Mouse (Mus musculus): Measurements from ENCODE around the gene Pafah1b3. TPM values are rescaled to one million over a fixed set of nuclear protein-coding genes. Genes with fewer than 3 reads are reported as not detected.

Gene Pafah1b3
- polyA plus RNA-seq, 1 experiment from 2014 or later: 91.9 TPM

DNA sequence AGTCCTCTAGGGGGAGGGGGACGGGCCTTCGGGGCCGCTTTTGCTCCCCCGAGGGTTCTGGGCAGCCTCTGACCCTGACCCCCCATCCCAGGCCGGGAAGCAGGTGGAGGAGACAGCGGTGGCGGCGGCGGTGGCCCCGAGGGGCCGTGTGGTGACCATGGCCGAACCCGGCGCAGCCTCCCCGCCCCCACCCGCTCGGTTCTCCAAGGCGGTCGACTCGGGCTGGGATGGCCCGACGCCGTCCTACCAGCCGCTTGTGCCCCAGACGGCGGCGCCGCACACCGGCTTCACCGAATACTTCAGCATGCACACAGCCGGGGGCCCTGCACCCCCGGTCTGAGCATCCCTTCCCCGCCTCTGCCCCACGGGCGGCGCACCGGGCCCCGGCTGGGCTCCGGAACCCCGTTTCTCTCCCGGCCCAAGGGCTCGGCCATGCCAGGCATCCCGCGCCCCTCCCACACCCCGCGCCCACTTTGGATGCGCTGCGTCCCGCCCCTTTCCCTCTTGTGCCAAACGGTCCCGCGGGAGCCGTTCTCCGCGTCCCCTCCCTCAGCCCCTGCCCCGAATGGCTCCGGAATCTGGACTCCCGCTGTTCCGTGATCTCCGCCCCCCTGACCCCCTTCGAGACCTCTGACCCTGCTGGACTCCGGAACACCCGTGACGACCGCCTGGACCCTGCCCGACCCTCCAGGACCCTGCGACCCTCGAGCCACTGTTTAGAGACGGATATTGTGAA, 17.7 kb upstream of the Pafah1b3 start:
- Histone ChIP-seq H3K27me3 (replicated peaks; ENCODE audit: control insufficient read depth, insufficient read depth, low read length) (peaks cover 48% of the 10 kb centered on the region), H3K4me1 (replicated peaks; ENCODE audit: control insufficient read depth, insufficient read depth, low read length) (0 out of 2 replicates have a peak, but pooled peaks cover 4% of the 10 kb centered on the region), H3K27ac (ENCODE audit: low read depth, low read length) (no peak overlapping the region), H3K4me2 (replicated peaks; ENCODE audit: low read depth) (peak overlapping the region; percentile 89), H3K4me3 (ENCODE audit: low read depth, low read length) (peak overlapping the region; percentile 70), H3K36me3 (ENCODE audit: control insufficient read depth, insufficient read depth) (no peaks in the 10 kb centered on the region), H3K9me3 (ENCODE audit: control insufficient read depth) (no peaks in the 10 kb centered on the region), H3K9ac (ENCODE audit: low read depth, low read length) (no peak overlapping the region)
- ATAC-seq: no peak
- TF ChIP-seq CTCF (IDR thresholded peaks at IDR 0.05; ENCODE audit: low read depth): no peak
- WGBS: 1% methylated on average over 67 of the region's 69 CpGs

DNA sequence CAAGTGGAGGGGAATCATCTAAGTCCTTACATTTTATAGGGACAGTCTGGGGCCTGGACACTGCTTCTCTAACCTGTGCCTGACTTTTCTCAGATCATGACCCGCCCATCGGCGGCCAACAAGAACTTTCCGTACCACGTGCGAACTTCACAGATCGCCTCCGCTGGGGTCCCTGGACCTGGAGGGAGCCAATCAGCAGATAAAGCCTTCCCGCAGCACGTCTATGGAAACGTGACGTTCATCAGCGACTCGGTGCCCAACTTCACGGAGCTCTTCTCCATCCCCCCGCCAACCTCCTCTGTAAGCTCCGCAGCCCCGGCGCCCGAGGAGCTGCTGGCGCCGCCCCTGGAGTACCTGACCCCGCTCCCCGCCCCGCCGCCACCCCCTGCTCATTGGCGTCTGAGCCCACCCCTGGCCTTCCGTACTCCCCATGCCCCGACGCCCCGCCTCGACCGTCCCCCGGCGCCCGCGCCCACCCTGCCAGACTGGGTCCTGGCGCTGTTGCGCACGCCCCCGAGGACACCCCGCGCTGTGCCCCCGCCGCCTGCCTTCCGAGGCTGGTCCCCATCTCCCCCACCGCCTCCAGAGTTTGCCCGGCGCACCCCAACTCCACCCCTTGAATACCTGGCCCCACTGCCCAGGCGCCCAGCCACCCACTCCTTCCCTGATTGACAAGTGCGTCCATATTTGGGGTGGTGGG, 17.0 kb upstream of the Pafah1b3 start:
- TF ChIP-seq CTCF (IDR thresholded peaks at IDR 0.05; ENCODE audit: low read depth): no peak

DNA sequence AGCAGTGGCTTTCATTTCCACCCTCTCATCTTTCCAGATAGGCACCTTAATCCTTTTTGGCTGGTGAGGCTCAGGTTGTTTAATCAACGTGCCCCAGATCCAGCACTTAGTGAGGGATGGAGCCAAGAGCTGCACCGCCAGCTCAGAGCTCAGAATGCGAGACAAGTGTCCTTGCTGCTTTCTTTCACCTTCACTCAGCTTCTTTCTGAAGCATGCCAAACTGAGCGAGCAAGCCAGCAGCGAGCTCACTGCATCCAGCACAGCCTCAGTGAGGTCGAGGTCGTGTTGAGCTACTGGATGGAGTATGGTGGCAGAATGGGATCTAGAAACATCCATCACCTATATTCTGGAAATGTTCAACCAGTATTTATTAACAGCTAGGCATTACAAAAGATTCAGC, 15.5 kb upstream of the Pafah1b3 start:
- H3K9ac ChIP-seq (ENCODE audit: low read depth, low read length): no peak overlapping the region
- no peak overlapping the region for H3K4me3 ChIP-seq (ENCODE audit: low read depth, low read length)
- peaks cover 48% of the 10 kb centered on the region for H3K27me3 ChIP-seq (replicated peaks; ENCODE audit: control insufficient read depth, insufficient read depth, low read length)
- no peak for ATAC-seq
- H3K4me1 ChIP-seq (replicated peaks; ENCODE audit: control insufficient read depth, insufficient read depth, low read length): 0 out of 2 replicates have a peak, but pooled peaks cover 4% of the 10 kb centered on the region
- no peaks in the 10 kb centered on the region for H3K36me3 ChIP-seq (ENCODE audit: control insufficient read depth, insufficient read depth)
- H3K9me3 ChIP-seq (ENCODE audit: control insufficient read depth): no peaks in the 10 kb centered on the region
- no peak overlapping the region for H3K4me2 ChIP-seq (replicated peaks; ENCODE audit: low read depth)
- TF ChIP-seq CTCF (IDR thresholded peaks at IDR 0.05; ENCODE audit: low read depth): no peak
- WGBS: 43% methylated on average over 7 of the region's 7 CpGs
- no peak overlapping the region for H3K27ac ChIP-seq (ENCODE audit: low read depth, low read length)

More for the DNA sequence above, 17.0 kb upstream of the Pafah1b3 start:
- Histone ChIP-seq H3K4me1 (replicated peaks; ENCODE audit: control insufficient read depth, insufficient read depth, low read length) (0 out of 2 replicates have a peak, but pooled peaks cover 4% of the 10 kb centered on the region), H3K27ac (ENCODE audit: low read depth, low read length) (no peak overlapping the region), H3K36me3 (ENCODE audit: control insufficient read depth, insufficient read depth) (no peaks in the 10 kb centered on the region), H3K4me2 (replicated peaks; ENCODE audit: low read depth) (peak overlapping the region; percentile 89), H3K9ac (ENCODE audit: low read depth, low read length) (no peak overlapping the region), H3K9me3 (ENCODE audit: control insufficient read depth) (no peaks in the 10 kb centered on the region), H3K4me3 (ENCODE audit: low read depth, low read length) (peak overlapping the region; percentile 70), H3K27me3 (replicated peaks; ENCODE audit: control insufficient read depth, insufficient read depth, low read length) (peaks cover 48% of the 10 kb centered on the region)
- 3% methylated on average over 45 of the region's 51 CpGs for WGBS
- ATAC-seq: no peak

DNA sequence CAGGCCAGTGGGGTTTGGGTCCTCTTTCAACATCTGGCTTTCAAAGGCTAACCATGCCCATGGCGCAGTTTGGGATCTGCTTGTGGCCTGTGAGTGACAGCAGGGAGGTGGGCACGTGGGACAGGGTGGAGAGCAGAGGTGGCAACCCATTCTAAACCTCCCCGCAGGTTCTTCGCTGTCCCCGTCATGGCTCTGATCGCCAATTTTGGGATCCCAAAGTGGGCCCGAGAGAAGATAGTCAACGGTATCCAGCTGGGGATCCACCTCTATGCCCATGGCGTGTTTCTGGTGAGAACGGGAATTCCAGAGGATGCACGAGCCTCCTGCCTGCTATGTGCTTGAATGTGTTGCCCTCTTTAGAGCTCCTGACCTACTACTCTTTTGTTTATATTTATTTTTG, 13.4 kb upstream of the Pafah1b3 start:
- TF ChIP-seq CTCF (IDR thresholded peaks at IDR 0.05; ENCODE audit: low read depth): no peak
- no peaks in the 10 kb centered on the region for H3K9me3 ChIP-seq (ENCODE audit: control insufficient read depth)
- peaks cover 60% of the 10 kb centered on the region for H3K27me3 ChIP-seq (replicated peaks; ENCODE audit: control insufficient read depth, insufficient read depth, low read length)
- no peak for ATAC-seq
- H3K4me2 ChIP-seq (replicated peaks; ENCODE audit: low read depth): no peak overlapping the region
- 71% methylated on average over 11 of the region's 11 CpGs for WGBS
- H3K36me3 ChIP-seq (ENCODE audit: control insufficient read depth, insufficient read depth): no peaks in the 10 kb centered on the region
- 0 out of 2 replicates have a peak, but pooled peaks cover under 1% of the 10 kb centered on the region for H3K4me1 ChIP-seq (replicated peaks; ENCODE audit: control insufficient read depth, insufficient read depth, low read length)
- H3K9ac ChIP-seq (ENCODE audit: low read depth, low read length): no peak overlapping the region
- H3K4me3 ChIP-seq (ENCODE audit: low read depth, low read length): no peak overlapping the region
- H3K27ac ChIP-seq (ENCODE audit: low read depth, low read length): no peak overlapping the region

DNA sequence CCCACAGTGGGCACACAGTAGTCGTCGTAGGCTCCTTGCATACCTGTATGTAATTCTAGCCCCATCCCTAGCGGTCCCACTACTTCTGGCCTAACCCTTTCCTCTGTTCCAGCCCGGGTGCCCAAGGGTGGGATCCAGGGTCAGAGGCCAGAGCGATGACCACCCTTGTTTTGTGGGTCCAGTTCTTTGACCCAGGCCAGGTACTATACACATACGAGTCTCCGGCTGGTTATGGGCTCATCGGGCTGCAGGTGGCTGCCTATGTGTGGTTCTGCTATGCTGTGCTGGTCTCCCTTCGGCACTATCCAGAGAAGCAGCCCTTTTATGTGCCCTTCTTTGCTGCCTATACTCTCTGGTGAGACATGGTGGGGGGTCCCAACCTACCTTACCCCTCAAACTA, 11.6 kb upstream of the Pafah1b3 start:
- TF ChIP-seq CTCF (IDR thresholded peaks at IDR 0.05; ENCODE audit: low read depth): no peak
- peaks cover 49% of the 10 kb centered on the region for H3K27me3 ChIP-seq (replicated peaks; ENCODE audit: control insufficient read depth, insufficient read depth, low read length)
- no peaks in the 10 kb centered on the region for H3K36me3 ChIP-seq (ENCODE audit: control insufficient read depth, insufficient read depth)
- ATAC-seq: no peak
- H3K9me3 ChIP-seq (ENCODE audit: control insufficient read depth): no peaks in the 10 kb centered on the region
- H3K4me2 ChIP-seq (replicated peaks; ENCODE audit: low read depth): no peak overlapping the region
- 0 out of 2 replicates have a peak, but pooled peaks cover 2% of the 10 kb centered on the region for H3K4me1 ChIP-seq (replicated peaks; ENCODE audit: control insufficient read depth, insufficient read depth, low read length)
- no peak overlapping the region for H3K9ac ChIP-seq (ENCODE audit: low read depth, low read length)
- H3K4me3 ChIP-seq (ENCODE audit: low read depth, low read length): no peak overlapping the region
- WGBS: 88% methylated on average over 9 of the region's 9 CpGs
- H3K27ac ChIP-seq (ENCODE audit: low read depth, low read length): no peak overlapping the region

DNA sequence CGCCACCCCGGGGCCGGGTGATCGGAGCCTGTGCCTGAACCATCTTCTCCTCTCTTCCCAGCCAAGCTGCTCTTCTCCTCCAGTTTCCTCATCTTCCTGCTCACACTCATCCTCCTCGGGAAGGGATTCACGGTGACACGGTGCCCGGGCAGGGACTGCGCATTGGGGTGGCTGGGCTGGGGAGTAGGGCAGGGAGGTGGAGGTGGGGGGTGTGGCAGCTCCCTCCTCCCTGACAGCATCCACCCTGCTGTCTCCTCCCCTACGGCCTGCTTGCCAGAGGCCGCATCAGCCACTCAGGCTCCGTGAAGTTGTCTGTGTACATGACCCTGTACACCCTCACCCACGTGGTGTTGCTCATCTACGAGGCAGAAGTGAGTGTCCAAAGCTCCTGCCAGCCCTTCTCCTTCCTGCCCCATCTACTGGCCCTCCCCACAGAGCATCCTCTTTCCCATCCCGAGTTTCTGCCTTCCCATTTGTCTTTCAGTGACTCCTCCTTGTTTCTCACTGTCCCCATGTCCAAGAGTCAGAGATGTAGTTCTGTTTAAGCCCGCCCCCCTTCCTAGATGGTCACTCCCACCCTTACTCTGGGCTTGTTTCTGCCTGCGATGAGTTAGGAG, 11.0 kb upstream of the Pafah1b3 start:
- TF ChIP-seq CTCF (IDR thresholded peaks at IDR 0.05; ENCODE audit: low read depth): no peak
- no peak for ATAC-seq
- H3K27me3 ChIP-seq (replicated peaks; ENCODE audit: control insufficient read depth, insufficient read depth, low read length): peaks cover 47% of the 10 kb centered on the region
- no peaks in the 10 kb centered on the region for H3K36me3 ChIP-seq (ENCODE audit: control insufficient read depth, insufficient read depth)
- H3K9me3 ChIP-seq (ENCODE audit: control insufficient read depth): no peaks in the 10 kb centered on the region
- 0 out of 2 replicates have a peak, but pooled peaks cover 2% of the 10 kb centered on the region for H3K4me1 ChIP-seq (replicated peaks; ENCODE audit: control insufficient read depth, insufficient read depth, low read length)
- WGBS: 52% methylated on average over 17 of the region's 17 CpGs
- H3K9ac ChIP-seq (ENCODE audit: low read depth, low read length): no peak overlapping the region
- H3K4me2 ChIP-seq (replicated peaks; ENCODE audit: low read depth): no peak overlapping the region
- no peak overlapping the region for H3K4me3 ChIP-seq (ENCODE audit: low read depth, low read length)
- no peak overlapping the region for H3K27ac ChIP-seq (ENCODE audit: low read depth, low read length)

Measured in intestine, postnatal 0 days (tissue).